Mouse (Mus musculus) lung, embryonic 14.5 days (tissue): ENCODE data around the gene Scyl1. TPM values are rescaled to one million over a fixed set of nuclear protein-coding genes. Genes with fewer than 3 reads are reported as not detected.
"Not testable (repeated sequence)": the region's sequence is repeated elsewhere in the genome, so short reads cannot be mapped to it uniquely, and the experiment has no call there.

ENCODE experiments used
- ATAC-seq: fragments of 200-750 bp; cut with Nextera tagmentation; 2 replicates; pipeline ENCODE4 v1.8.0; 2017; ENCODE audit warnings: mild to moderate bottlenecking, moderate TSS enrichment, moderate library complexity; ENCODE audit not compliant: insufficient read depth
- DNase-seq: peaks from one replicate; pipeline ENCODE4 v3.0.0-alpha.2; 2015
- H3K27ac ChIP-seq: fragments of 300-500 bp; sonication (generic); 2 replicates; pipeline ENCODE4 v1.5.1; 2014; ENCODE audit warnings: low read depth, mild to moderate bottlenecking, moderate library complexity
- H3K27me3 ChIP-seq: fragments of 300-500 bp; sonication (generic); 2 replicates; pipeline ENCODE4 v1.6.1; 2014; ENCODE audit warnings: low read length, control low read depth; ENCODE audit not compliant: insufficient read depth
- H3K36me3 ChIP-seq: fragments of 300-500 bp; sonication (generic); 2 replicates; pipeline ENCODE4 v1.6.1; 2014; ENCODE audit warnings: control low read depth; ENCODE audit not compliant: insufficient read depth
- H3K4me1 ChIP-seq: fragments of 300-500 bp; sonication (generic); 2 replicates; pipeline ENCODE4 v1.6.1; 2014; ENCODE audit warnings: antibody characterized with exemption, control low read depth; ENCODE audit not compliant: insufficient read depth
- H3K4me2 ChIP-seq: fragments of 300-500 bp; sonication (generic); 2 replicates; pipeline ENCODE4 v1.6.1; 2014; ENCODE audit warnings: mild to moderate bottlenecking
- H3K4me3 ChIP-seq: fragments of 300-500 bp; sonication (generic); 2 replicates; pipeline ENCODE4 v1.5.1; 2014; ENCODE audit warnings: low read depth, low read length
- H3K9ac ChIP-seq: fragments of 300-500 bp; sonication (generic); 2 replicates; pipeline ENCODE4 v1.6.1; 2014
- H3K9me3 ChIP-seq: fragments of 300-500 bp; sonication (generic); 2 replicates; pipeline ENCODE4 v1.6.1; 2016; ENCODE audit warnings: low read depth, low read length, control low read depth
- CTCF ChIP-seq: IDR thresholded peaks from 2 replicates; pipeline ENCODE4 v1.5.1; 2016; ENCODE audit warnings: antibody characterized with exemption, low read depth
- WGBS: fragments of 180-500 bp; shearing (Covaris S2); extraction: QIAGEN DNeasy Blood & Tissue Kit; methylation state at CpG from one replicate; pipeline ENCODE4 v1.1.7; 2014; 5-methylcytosine and 5-hydroxymethylcytosine counted together
- polyA plus RNA-seq: library from polyadenylated mRNA; unstranded; fragments of >200 nt; fragmentation: Nextera tagmentation; extraction: Ambion mirVana; gene quantifications from 2 replicates; pipeline ENCODE4 v1.2.1, GENCODE M21; 2014

Scyl1 gene
- polyA plus RNA-seq, 1 experiment from 2014 or later, result 84.5 TPM

GRCm38 (mm10) chr19:5797381-5798111 lies 26.3 kb upstream of the Scyl1 start:
- Histone ChIP-seq H3K27ac (peak overlapping the region; percentile 51), H3K4me3 (peak overlapping the region; percentile 86), H3K4me1 (peaks cover 10% of the 10 kb centered on the region; the same call in 1 of the 2 replicates), H3K27me3 (no peaks in the 10 kb centered on the region), H3K36me3 (peaks cover 59% of the 10 kb centered on the region), H3K9ac (peak overlapping the region; percentile 88), H3K4me2 (peak overlapping the region; percentile 99), H3K9me3 (no peaks in the 10 kb centered on the region)
- ATAC-seq (no peak), DNase-seq (peak; percentile 51)
- no peak for TF ChIP-seq CTCF
- 5% methylated on average over 7 of the region's 7 CpGs for WGBS

- Histone ChIP-seq H3K9ac (peak overlapping the region; percentile 88), H3K27ac (0 out of 2 replicates have a peak overlapping the region, but pooled peaks have one; percentile 7), H3K4me3 (peak overlapping the region; percentile 86), H3K4me2 (peak overlapping the region; percentile 99), H3K9me3 (no peaks in the 10 kb centered on the region), H3K27me3 (no peaks in the 10 kb centered on the region), H3K4me1 (peaks cover 10% of the 10 kb centered on the region; the same call in 1 of the 2 replicates), H3K36me3 (peaks cover 59% of the 10 kb centered on the region)
- 58% methylated on average over 7 of the region's 7 CpGs for whole genome bisulfite sequencing
- DNase-seq (peak; percentile 19), ATAC-seq (no peak)
- no peak for TF ChIP-seq CTCF
Observed at GRCm38 (mm10) chr19:5796573-5797111, 25.4 kb upstream of the Scyl1 start.

GRCm38 (mm10) chr19:5795668-5796572 lies 24.7 kb upstream of the Scyl1 start:
- H3K9me3 ChIP-seq, result no peaks in the 10 kb centered on the region

GRCm38 (mm10) chr19:5794771-5795576 lies 23.8 kb upstream of the Scyl1 start:
- Histone ChIP-seq H3K4me3 (no peak overlapping the region), H3K9me3 (no peaks in the 10 kb centered on the region), H3K4me2 (peak overlapping the region; percentile 99; the same call in 1 of the 2 replicates), H3K27me3 (no peaks in the 10 kb centered on the region), H3K36me3 (peaks cover 51% of the 10 kb centered on the region), H3K27ac (peak overlapping the region; percentile 19), H3K9ac (peak overlapping the region; percentile 0; the same call in 1 of the 2 replicates), H3K4me1 (peaks cover 10% of the 10 kb centered on the region; the same call in 1 of the 2 replicates)
- TF ChIP-seq CTCF, result no peak
- peak; percentile 19 for ATAC-seq
- peak; percentile 60 for DNase-seq
- 30% methylated on average over 5 of the region's 5 CpGs for WGBS

More at GRCm38 (mm10) chr19:5795668-5796572, 24.7 kb upstream of the Scyl1 start:
- WGBS, result 54% methylated on average over 11 of the region's 11 CpGs
- H3K4me2 ChIP-seq, result peak overlapping the region; percentile 99
- no peak overlapping the region for H3K27ac ChIP-seq
- no peak for TF ChIP-seq CTCF
- peaks cover 59% of the 10 kb centered on the region for H3K36me3 ChIP-seq
- peaks cover 10% of the 10 kb centered on the region; the same call in 1 of the 2 replicates for H3K4me1 ChIP-seq
- H3K27me3 ChIP-seq, result no peaks in the 10 kb centered on the region
- H3K9ac ChIP-seq, result peak overlapping the region; percentile 88
- DNase-seq, result no peak
- ATAC-seq, result no peak
- H3K4me3 ChIP-seq, result peak overlapping the region; percentile 86

GRCm38 (mm10) chr19:5793917-5794770 lies 22.9 kb upstream of the Scyl1 start:
- H3K4me3 ChIP-seq, H3K27me3 ChIP-seq, H3K4me2 ChIP-seq, H3K9ac ChIP-seq, H3K9me3 ChIP-seq: not testable (repeated sequence)
- H3K27ac ChIP-seq, result peak overlapping the region; percentile 58; the same call in 1 of the 2 replicates
- DNase-seq (peak; percentile 57), ATAC-seq (peak; percentile 55)
- 20% methylated on average over 7 of the region's 7 CpGs for WGBS
- peaks cover 44% of the 10 kb centered on the region for H3K36me3 ChIP-seq
- H3K4me1 ChIP-seq, result peaks cover 10% of the 10 kb centered on the region; the same call in 1 of the 2 replicates
